Mouse (Mus musculus) forebrain, embryonic 16.5 days (tissue): ENCODE results near the gene Drc7. TPM values are rescaled to one million over a fixed set of nuclear protein-coding genes. Genes with fewer than 3 reads are reported as not detected.

Source experiments
- ATAC-seq: fragments of 200-750 bp; cut with Nextera tagmentation; 2 replicates; pipeline ENCODE4 v1.8.0; 2017; ENCODE audit warnings: mild to moderate bottlenecking, moderate library complexity
- H3K27ac ChIP-seq: fragments of 300-500 bp; sonication (generic); 2 replicates; pipeline ENCODE4 v1.5.1; 2014; ENCODE audit warnings: low read length, control low read depth
- H3K27me3 ChIP-seq: fragments of 300-500 bp; sonication (generic); replicated peaks from 2 replicates; pipeline ENCODE4 v1.6.1; 2014; ENCODE audit warnings: low read length; ENCODE audit not compliant: control insufficient read depth, insufficient read depth
- H3K36me3 ChIP-seq: fragments of 300-500 bp; sonication (generic); 2 replicates; pipeline ENCODE4 v1.6.1; 2014; ENCODE audit not compliant: control insufficient read depth, insufficient read depth
- H3K4me1 ChIP-seq: fragments of 300-500 bp; sonication (generic); replicated peaks from 2 replicates; pipeline ENCODE4 v1.6.1; 2014; ENCODE audit warnings: low read length; ENCODE audit not compliant: control insufficient read depth, insufficient read depth
- H3K4me2 ChIP-seq: fragments of 300-500 bp; sonication (generic); 2 replicates; pipeline ENCODE4 v1.6.1; 2014; ENCODE audit warnings: mild to moderate bottlenecking, low read length, control low read depth
- H3K4me3 ChIP-seq: fragments of 300-500 bp; sonication (generic); replicated peaks from 2 replicates; pipeline ENCODE4 v1.5.1; 2014; ENCODE audit warnings: mild to moderate bottlenecking, low read length, control low read depth
- H3K9ac ChIP-seq: fragments of 300-500 bp; sonication (generic); replicated peaks from 2 replicates; pipeline ENCODE4 v1.6.1; 2014; ENCODE audit warnings: low read depth, low read length, control low read depth
- H3K9me3 ChIP-seq: fragments of 300-500 bp; sonication (generic); 2 replicates; pipeline ENCODE4 v1.6.1; 2016; ENCODE audit warnings: low read length; ENCODE audit not compliant: control insufficient read depth
- WGBS: fragments of 180-500 bp; shearing (Covaris S2); extraction: QIAGEN DNeasy Blood & Tissue Kit; methylation state at CpG from one replicate; pipeline ENCODE4 v1.1.7; 2014; 5-methylcytosine and 5-hydroxymethylcytosine counted together
- polyA plus RNA-seq: library from polyadenylated mRNA; unstranded; fragments of >200 nt; fragmentation: Nextera tagmentation; extraction: Ambion mirVana; gene quantifications from 2 replicates; pipeline ENCODE4 v1.2.1, GENCODE M21; 2015

Gene Drc7
- 1.1 and 1.3 TPM in 2 replicates for polyA plus RNA-seq

DNA sequence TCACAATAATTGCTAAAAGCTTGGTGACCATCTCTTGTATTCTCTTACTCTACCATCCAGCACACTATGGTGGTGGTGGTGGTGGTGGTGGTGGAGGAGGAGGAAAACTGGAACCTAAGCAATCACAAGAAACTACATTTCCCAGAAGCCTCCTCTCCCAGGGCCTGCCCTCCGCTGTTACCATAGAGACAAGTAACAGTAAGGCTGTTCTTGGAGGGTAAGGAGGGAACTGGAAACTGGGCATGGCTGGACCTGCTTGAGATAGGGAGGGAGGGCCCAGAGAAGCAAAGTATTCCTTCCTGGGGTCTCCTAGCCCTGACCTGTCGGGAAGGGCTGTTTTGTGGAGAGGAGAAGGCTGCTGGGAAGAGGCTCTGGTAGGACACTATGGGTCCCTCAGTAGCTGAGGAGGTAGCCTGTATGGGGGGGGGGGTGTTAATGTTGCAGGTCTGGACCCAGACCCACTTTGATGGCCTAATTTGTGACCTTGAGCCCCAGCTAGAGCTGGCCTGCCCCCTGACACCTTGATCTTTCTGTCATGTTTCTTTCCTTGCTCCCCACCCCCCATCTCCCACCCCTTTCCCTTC lies at the start of gene Drc7:
Gene Drc7, plus strand, starts transcription at position 177 of the 584 bp plus-strand sequence.
- H3K36me3 ChIP-seq = no peaks in the 10 kb centered on the region
- ATAC-seq = peak; percentile 85
- no peaks in the 10 kb centered on the region for H3K4me1 ChIP-seq
- H3K4me3 ChIP-seq = no peak within 1 kb of the TSS
- no peaks in the 10 kb centered on the region for H3K9me3 ChIP-seq
- H3K4me2 ChIP-seq = 0 out of 2 replicates have a peak within 1 kb of the TSS, but pooled peaks have one; percentile 7
- WGBS = 27% methylated on average over 2 of the region's 2 CpGs
- H3K27me3 ChIP-seq = no peaks in the 10 kb centered on the region
- no peak within 1 kb of the TSS for H3K27ac ChIP-seq
- no peak within 1 kb of the TSS for H3K9ac ChIP-seq

DNA sequence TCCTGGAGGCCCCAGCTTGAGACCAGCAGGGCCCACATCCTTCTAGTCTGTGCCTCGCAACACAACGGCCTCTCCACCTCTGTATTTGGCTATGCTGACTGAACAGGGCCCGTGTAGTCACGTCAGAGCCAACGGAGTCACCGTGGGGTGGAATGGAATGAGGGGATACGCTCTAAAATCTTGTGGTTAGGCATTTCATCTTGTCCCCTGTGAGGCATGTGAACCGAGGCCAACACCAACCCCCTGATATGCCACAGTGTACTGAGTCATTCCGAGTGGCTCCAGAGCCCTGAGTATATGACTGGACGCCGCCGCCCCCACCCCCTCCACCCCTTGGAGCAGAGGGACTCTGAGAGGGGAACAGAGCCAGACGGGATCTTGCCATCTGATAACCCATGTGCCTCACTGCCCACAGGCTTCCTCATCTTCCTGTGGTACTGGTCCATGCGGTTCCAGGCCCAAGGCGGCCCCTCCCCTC lies 42.4 kb upstream of the Drc7 start:
- Histone ChIP-seq H3K27ac (no peak overlapping the region), H3K4me1 (no peaks in the 10 kb centered on the region), H3K9me3 (no peaks in the 10 kb centered on the region), H3K36me3 (peaks cover 49% of the 10 kb centered on the region), H3K9ac (no peak overlapping the region), H3K4me2 (no peak overlapping the region), H3K4me3 (no peak overlapping the region), H3K27me3 (no peaks in the 10 kb centered on the region)
- 92% methylated on average over 15 of the region's 15 CpGs for WGBS
- no peak for ATAC-seq

DNA sequence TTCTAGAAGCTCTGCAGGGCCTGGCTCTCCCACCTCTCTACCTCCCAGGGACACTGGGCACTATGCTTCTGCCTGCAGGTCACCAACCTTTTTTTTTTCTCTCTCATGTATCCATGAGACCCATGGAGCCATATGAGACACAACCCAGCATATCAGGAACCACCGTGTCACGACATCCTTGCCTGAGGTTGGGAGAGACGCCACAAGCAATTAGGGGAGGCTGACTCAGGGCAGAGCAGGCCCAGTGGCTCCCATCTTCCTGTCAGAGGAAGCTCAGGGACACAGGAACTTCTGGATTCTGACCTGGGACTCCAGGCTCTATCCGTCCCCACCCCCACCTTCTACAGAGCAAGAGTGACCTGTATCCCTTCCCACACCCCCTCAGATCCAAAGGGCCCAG lies 39.0 kb upstream of the Drc7 start:
- H3K27ac ChIP-seq = no peak overlapping the region
- ATAC-seq = no peak
- no peak overlapping the region for H3K4me3 ChIP-seq
- no peaks in the 10 kb centered on the region for H3K27me3 ChIP-seq
- H3K9ac ChIP-seq = no peak overlapping the region
- H3K9me3 ChIP-seq = no peaks in the 10 kb centered on the region
- no peak overlapping the region for H3K4me2 ChIP-seq
- WGBS = 88% methylated on average over 4 of the region's 4 CpGs
- H3K4me1 ChIP-seq = no peaks in the 10 kb centered on the region
- H3K36me3 ChIP-seq = peaks cover 25% of the 10 kb centered on the region

DNA sequence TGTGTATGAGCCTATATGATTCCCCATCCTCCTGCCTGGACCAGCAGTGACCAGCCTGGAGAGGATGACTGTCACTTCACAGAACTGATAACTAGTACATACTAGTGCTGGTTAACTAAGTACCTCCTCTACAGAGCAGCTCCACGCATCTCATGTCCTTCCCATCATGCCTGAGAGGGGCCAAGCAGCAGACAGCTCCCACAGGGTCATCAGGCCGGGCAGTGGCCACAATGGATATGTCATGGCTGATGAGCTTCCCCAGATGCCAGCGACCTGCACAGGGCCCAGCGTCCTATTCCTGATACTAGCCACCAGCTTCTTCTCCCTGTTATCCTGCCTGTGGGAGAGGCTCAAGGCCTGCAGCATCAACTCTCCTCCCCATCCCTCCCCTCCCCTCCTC lies 38.2 kb upstream of the Drc7 start:
- Histone ChIP-seq H3K9me3 (no peaks in the 10 kb centered on the region), H3K27ac (no peak overlapping the region), H3K36me3 (peaks cover 18% of the 10 kb centered on the region), H3K4me2 (no peak overlapping the region), H3K9ac (no peak overlapping the region), H3K4me3 (no peak overlapping the region), H3K4me1 (no peaks in the 10 kb centered on the region), H3K27me3 (no peaks in the 10 kb centered on the region)
- 61% methylated on average over 4 of the region's 4 CpGs for WGBS
- no peak; the same call in 1 of the 2 replicates for ATAC-seq

DNA sequence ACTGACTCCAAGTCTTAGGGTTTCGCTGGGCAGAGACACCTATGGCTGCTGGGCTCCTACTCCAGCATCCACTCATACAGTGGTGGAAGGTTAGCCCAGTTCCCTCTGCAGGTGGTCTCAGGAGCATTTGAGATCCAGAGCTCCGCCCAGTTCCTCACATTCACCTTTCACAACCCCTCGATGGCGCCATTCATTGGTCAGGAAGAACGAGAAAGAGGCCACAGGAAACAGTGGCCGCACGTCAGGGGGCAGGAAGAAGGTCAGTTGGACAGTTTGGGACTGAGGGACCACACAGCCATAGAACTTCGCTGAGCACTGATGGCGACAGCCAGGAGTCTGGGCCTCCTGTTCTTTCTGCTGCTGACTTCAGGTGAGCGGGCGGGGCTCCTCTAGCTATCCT lies 37.5 kb upstream of the Drc7 start, which contains the start of gene Adgrg3:
Gene Adgrg3, plus strand, starts transcription at position 242 of the 400 bp plus-strand sequence.
- no peaks in the 10 kb centered on the region for H3K27me3 ChIP-seq
- no peak within 1 kb of the TSS for H3K4me3 ChIP-seq
- ATAC-seq = no peak
- WGBS = 83% methylated on average over 11 of the region's 11 CpGs
- H3K9me3 ChIP-seq = no peaks in the 10 kb centered on the region
- no peak within 1 kb of the TSS for H3K4me2 ChIP-seq
- peaks cover 13% of the 10 kb centered on the region for H3K36me3 ChIP-seq
- H3K27ac ChIP-seq = no peak within 1 kb of the TSS
- H3K9ac ChIP-seq = no peak within 1 kb of the TSS
- H3K4me1 ChIP-seq = no peaks in the 10 kb centered on the region

DNA sequence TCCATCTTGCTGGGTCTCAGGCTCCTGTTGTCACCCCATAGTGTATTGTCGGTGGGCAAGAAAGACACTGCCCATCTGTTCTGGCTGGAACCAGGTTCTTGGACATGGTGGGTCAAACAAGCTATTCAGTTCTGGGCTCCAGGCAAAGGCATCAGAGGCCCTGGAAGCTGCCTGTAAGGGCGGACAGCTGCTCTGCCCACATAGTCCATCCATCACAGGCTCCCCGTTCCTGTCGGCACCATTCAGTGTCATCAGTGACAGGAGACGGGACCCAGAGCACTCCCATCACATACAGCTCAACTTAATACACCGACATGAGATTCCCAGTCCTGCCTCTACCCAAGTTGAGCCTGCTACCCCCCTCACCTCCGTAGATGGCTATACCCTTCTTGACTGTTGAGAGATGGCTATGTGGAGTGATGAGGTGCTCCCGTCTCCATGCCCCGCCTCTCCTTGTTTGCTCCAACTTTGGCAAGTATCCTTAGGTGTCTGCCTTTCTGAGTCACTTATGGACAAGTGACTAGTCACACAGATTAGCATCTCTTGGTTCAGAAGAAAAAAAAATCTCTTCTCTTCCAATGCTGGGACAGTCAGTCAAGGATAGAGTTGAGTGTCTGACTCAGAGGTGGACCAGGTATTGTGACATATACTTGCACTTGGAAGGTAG lies 36.8 kb upstream of the Drc7 start:
- 92% methylated on average over 9 of the region's 9 CpGs for WGBS
- no peak overlapping the region for H3K4me2 ChIP-seq

DNA sequence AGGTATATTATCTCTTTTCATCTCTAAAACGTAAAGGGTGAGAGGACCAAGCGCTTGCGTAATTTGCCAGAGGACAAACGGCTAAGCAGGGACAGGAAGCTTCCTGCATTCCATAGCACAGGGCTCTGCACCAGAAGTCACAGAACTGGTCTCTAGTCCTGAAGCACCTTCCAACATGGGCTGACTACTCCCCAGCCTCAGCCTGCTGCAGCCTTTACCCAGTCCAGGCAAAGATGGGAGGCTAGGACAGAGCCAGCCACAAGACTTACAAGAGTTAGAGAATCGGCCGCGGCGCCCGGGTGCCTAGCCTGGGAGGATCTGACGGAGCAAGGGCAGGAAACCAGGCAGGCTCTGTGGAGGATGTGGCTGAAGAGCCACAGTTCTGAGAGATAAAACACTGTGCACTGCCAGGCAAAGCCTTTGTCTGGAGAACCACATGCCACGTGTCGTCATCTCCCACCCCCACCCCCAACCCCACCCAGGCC lies 34.6 kb upstream of the Drc7 start:
- no peak for ATAC-seq
- WGBS = 86% methylated on average over 12 of the region's 12 CpGs
- Histone ChIP-seq H3K36me3 (no peaks in the 10 kb centered on the region), H3K4me3 (no peak overlapping the region), H3K4me1 (no peaks in the 10 kb centered on the region), H3K4me2 (no peak overlapping the region), H3K27ac (no peak overlapping the region), H3K27me3 (no peaks in the 10 kb centered on the region), H3K9me3 (no peaks in the 10 kb centered on the region), H3K9ac (no peak overlapping the region)

More for the DNA sequence above, 36.8 kb upstream of the Drc7 start:
- peaks cover 10% of the 10 kb centered on the region for H3K36me3 ChIP-seq
- no peaks in the 10 kb centered on the region for H3K9me3 ChIP-seq
- ATAC-seq = no peak
- no peak overlapping the region for H3K27ac ChIP-seq
- no peaks in the 10 kb centered on the region for H3K4me1 ChIP-seq
- H3K27me3 ChIP-seq = no peaks in the 10 kb centered on the region
- H3K4me3 ChIP-seq = no peak overlapping the region
- H3K9ac ChIP-seq = no peak overlapping the region

DNA sequence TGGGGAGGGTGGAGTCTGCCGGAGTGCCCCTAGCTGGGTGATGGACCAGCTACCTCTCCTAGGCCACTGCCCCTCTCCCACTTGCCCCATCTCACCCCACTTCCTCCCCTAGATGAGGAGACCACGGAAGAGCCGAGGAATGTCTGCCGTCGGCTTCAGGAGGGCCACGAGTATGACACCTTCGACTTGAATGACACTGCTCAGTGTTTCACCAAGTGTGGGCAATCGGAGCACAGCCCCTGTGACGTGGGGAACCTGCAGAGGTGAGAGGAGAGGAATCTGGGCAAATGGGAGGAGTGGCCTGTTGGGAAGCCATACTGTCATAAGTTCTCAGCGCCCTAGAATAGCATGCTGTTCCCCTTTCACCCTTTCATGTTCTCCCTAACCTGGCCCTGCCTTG lies 34.1 kb upstream of the Drc7 start:
- Histone ChIP-seq H3K27me3 (no peaks in the 10 kb centered on the region), H3K4me2 (no peak overlapping the region), H3K36me3 (no peaks in the 10 kb centered on the region), H3K9ac (no peak overlapping the region), H3K9me3 (no peaks in the 10 kb centered on the region), H3K27ac (no peak overlapping the region), H3K4me3 (no peak overlapping the region), H3K4me1 (no peaks in the 10 kb centered on the region)
- ATAC-seq = no peak
- 83% methylated on average over 10 of the region's 10 CpGs for WGBS

DNA sequence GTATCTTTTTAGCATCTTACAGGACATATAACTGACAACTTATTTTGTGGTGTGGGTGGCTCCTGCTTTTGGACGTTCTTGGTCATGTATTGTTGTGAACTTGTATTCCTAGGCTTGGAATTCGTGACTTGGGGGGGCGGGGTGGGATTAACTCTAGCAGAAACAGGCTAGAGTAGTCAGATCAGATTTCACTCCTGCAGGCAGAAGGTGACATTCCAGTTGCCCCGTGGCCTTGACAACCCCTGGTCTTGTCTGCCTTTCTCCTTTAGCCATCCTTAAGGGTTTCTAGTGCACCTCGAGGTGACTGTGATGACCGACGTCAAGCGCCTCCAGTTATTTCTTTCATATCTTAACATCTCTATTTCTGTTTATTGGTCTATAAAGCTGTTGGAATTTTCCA lies 31.7 kb upstream of the Drc7 start:
- Histone ChIP-seq H3K27me3 (no peaks in the 10 kb centered on the region), H3K4me2 (no peak overlapping the region), H3K4me1 (no peaks in the 10 kb centered on the region), H3K9ac (no peak overlapping the region), H3K9me3 (no peaks in the 10 kb centered on the region), H3K4me3 (no peak overlapping the region), H3K27ac (no peak overlapping the region), H3K36me3 (no peaks in the 10 kb centered on the region)
- WGBS = 29% methylated on average over 8 of the region's 8 CpGs
- no peak for ATAC-seq
